Mouse (Mus musculus) adrenal gland, postnatal 25 days (tissue): ENCODE data around the gene Pomc. TPM values are rescaled to one million over a fixed set of nuclear protein-coding genes. Genes with fewer than 3 reads are reported as not detected.
"Not testable (repeated sequence)": the region's sequence is repeated elsewhere in the genome, so short reads cannot be mapped to it uniquely, and the experiment has no call there.

Experiments used
- DNase-seq: peaks from one replicate; pipeline ENCODE4 v3.0.0; 2021; ENCODE audit warnings: mixed read lengths
- long read RNA-seq: library from polyadenylated mRNA; stranded (forward); transcript quantifications from one replicate; pipeline ENCODE4 v2.0.0, GENCODE M21; 2021
- total RNA-seq: library from RNA; stranded (reverse); gene quantifications from 2 replicates; pipeline ENCODE4 v1.2.3, GENCODE M21; 2021

Pomc gene
- total RNA-seq = 1.00 and 1.3 TPM in 2 replicates
- long read RNA-seq, partial matches to known transcripts = 0 of 4 reads
- long read RNA-seq, other reads (novel, unspliced or antisense) = 4 of 4 reads

- DNase-seq = no peak
Measured at GRCm38 (mm10) chr12:3954651-3955050, at the start of gene Pomc. Pomc (plus strand) TSS chr12:3954951.

- no peak for DNase-seq
Measured at GRCm38 (mm10) chr12:3905436-3905835, 49.3 kb upstream of the Pomc start.

GRCm38 (mm10) chr12:3906308-3906707 is 48.4 kb upstream of the Pomc start:
- DNase-seq = no peak

GRCm38 (mm10) chr12:3907008-3907407 is 47.7 kb upstream of the Pomc start:
- DNase-seq = no peak

- DNase-seq = no peak
Measured at GRCm38 (mm10) chr12:3907418-3907817, 47.3 kb upstream of the Pomc start.

GRCm38 (mm10) chr12:3910466-3911093 is 44.2 kb upstream of the Pomc start:
- DNase-seq = no peak

GRCm38 (mm10) chr12:3911831-3912348 is 42.9 kb upstream of the Pomc start:
- DNase-seq = no peak

- DNase-seq = no peak
Measured at GRCm38 (mm10) chr12:3915852-3916251, 38.9 kb upstream of the Pomc start.

GRCm38 (mm10) chr12:3917668-3918341 is 36.9 kb upstream of the Pomc start:
- no peak for DNase-seq

- no peak for DNase-seq
Measured at GRCm38 (mm10) chr12:3918577-3918976, 36.2 kb upstream of the Pomc start.

GRCm38 (mm10) chr12:3919423-3919822 is 35.3 kb upstream of the Pomc start:
- DNase-seq = no peak

GRCm38 (mm10) chr12:3926127-3926526 is 28.6 kb upstream of the Pomc start:
- peak; percentile 78 for DNase-seq

GRCm38 (mm10) chr12:3928841-3929240 is 25.9 kb upstream of the Pomc start:
- peak; percentile 24 for DNase-seq

GRCm38 (mm10) chr12:3930090-3930865 is 24.5 kb upstream of the Pomc start:
- not testable (repeated sequence) for DNase-seq

GRCm38 (mm10) chr12:3942026-3942425 is 12.7 kb upstream of the Pomc start:
- no peak for DNase-seq

GRCm38 (mm10) chr12:3944454-3945073 is 10.2 kb upstream of the Pomc start:
- DNase-seq = no peak

- DNase-seq = no peak
Measured at GRCm38 (mm10) chr12:3947503-3947902, 7.2 kb upstream of the Pomc start.

GRCm38 (mm10) chr12:3955371-3955770 is 620 bp downstream of the Pomc start:
- DNase-seq = no peak

- no peak for DNase-seq
Measured at GRCm38 (mm10) chr12:3956351-3956750, 1.6 kb downstream of the Pomc start.

GRCm38 (mm10) chr12:3959791-3960543 is 5.2 kb downstream of the Pomc start:
- peak; percentile 85 for DNase-seq

- no peak for DNase-seq
Measured at GRCm38 (mm10) chr12:3960553-3960952, 5.8 kb downstream of the Pomc start.

GRCm38 (mm10) chr12:3967196-3967595 is 12.4 kb downstream of the Pomc start:
- DNase-seq = no peak
